Mouse (Mus musculus) CH12.LX (cell line): ENCODE data around the gene Cbx2. TPM values are rescaled to one million over a fixed set of nuclear protein-coding genes. Genes with fewer than 3 reads are reported as not detected.

Source experiments
- DNase-seq: peaks from one replicate; pipeline ENCODE4 v3.0.0-alpha.2; 2013; ENCODE audit errors: extremely low read depth
- H3K27ac ChIP-seq: 2 replicates; pipeline ENCODE4 v1.5.1; 2012; ENCODE audit warnings: low read depth, mild to moderate bottlenecking, control low read depth, moderate library complexity; ENCODE audit not compliant: insufficient read depth
- H3K27me3 ChIP-seq: replicated peaks from 2 replicates; pipeline ENCODE3; 2012; ENCODE audit warnings: inconsistent platforms
- H3K36me3 ChIP-seq, 2 experiments: replicated peaks in 1 of 2; 2 replicates each; pipeline versions ENCODE3 to v1.6.1; 2012; ENCODE audit warnings: inconsistent platforms in 1 of 2, low read length in 1 of 2, mild to moderate bottlenecking in 1 of 2, mixed read lengths in 1 of 2, moderate library complexity in 1 of 2; ENCODE audit not compliant: control insufficient read depth in 1 of 2, insufficient read depth in 1 of 2
- H3K4me1 ChIP-seq, 2 experiments: 2 replicates each; pipeline ENCODE4 v1.6.1; 2012; ENCODE audit warnings: inconsistent platforms in 1 of 2, moderate library complexity in 1 of 2; ENCODE audit not compliant: insufficient read depth in 2 of 2, control insufficient read depth in 1 of 2
- H3K4me2 ChIP-seq: 2 replicates; pipeline ENCODE4 v1.6.1; 2012; ENCODE audit warnings: low read depth, mild to moderate bottlenecking, control low read depth; ENCODE audit not compliant: poor library complexity, insufficient read depth, severe bottlenecking
- H3K4me3 ChIP-seq, 3 experiments: fragments of 150-350 bp in 1 of 3; sonication (generic) in 1 of 3; replicated peaks in 1 of 3; 2 replicates each; pipeline versions ENCODE3 to v1.5.1; 2011 to 2012; ENCODE audit warnings: low read depth in 2 of 3, low read length in 2 of 3, mild to moderate bottlenecking in 2 of 3, moderate library complexity in 2 of 3, control low read depth in 1 of 3, improper control_type of control experiment in 1 of 3, inconsistent platforms in 1 of 3, mixed read lengths in 1 of 3; ENCODE audit not compliant: poor library complexity in 1 of 3
- H3K79me2 ChIP-seq: replicated peaks from 2 replicates; pipeline ENCODE4 v1.6.1; 2012; ENCODE audit warnings: mild to moderate bottlenecking, moderate library complexity; ENCODE audit not compliant: control insufficient read depth, poor library complexity, insufficient read depth, severe bottlenecking; ENCODE audit errors: extremely low read depth
- H3K9ac ChIP-seq: 2 replicates; pipeline ENCODE4 v1.6.1; 2012; ENCODE audit warnings: low read depth, mild to moderate bottlenecking, control low read depth, moderate library complexity; ENCODE audit not compliant: insufficient read depth
- H3K9me3 ChIP-seq: replicated peaks from 2 replicates; pipeline ENCODE3; 2012; ENCODE audit warnings: low read length, inconsistent platforms, mixed read lengths
- BHLHE40 ChIP-seq: IDR thresholded peaks from 2 replicates; pipeline ENCODE4 v1.6.1; 2011; ENCODE audit warnings: mild to moderate bottlenecking, low read depth, low read length, improper control_type of control experiment
- CHD1 ChIP-seq: IDR thresholded peaks from 2 replicates; pipeline ENCODE4 v1.6.1; 2012; ENCODE audit warnings: low read depth, low read length, improper control_type of control experiment, inconsistent platforms
- CHD2 ChIP-seq: IDR thresholded peaks from 2 replicates; pipeline ENCODE4 v1.6.1; 2011; ENCODE audit warnings: low read length, improper control_type of control experiment
- E2F4 ChIP-seq: IDR thresholded peaks from 2 replicates; pipeline ENCODE4 v1.6.1; 2011; ENCODE audit warnings: low read depth, low read length, improper control_type of control experiment; ENCODE audit not compliant: insufficient replicate concordance
- EP300 ChIP-seq: IDR thresholded peaks from 2 replicates; pipeline ENCODE4 v1.6.1; 2011; ENCODE audit warnings: low read length, improper control_type of control experiment
- HCFC1 ChIP-seq: IDR thresholded peaks from 2 replicates; pipeline ENCODE4 v1.6.1; 2012; ENCODE audit warnings: low read depth, mild to moderate bottlenecking, inconsistent platforms, low read length, improper control_type of control experiment
- IRF4 ChIP-seq: IDR thresholded peaks from 2 replicates; pipeline ENCODE4 v1.6.1; 2014; ENCODE audit warnings: low read depth, mild to moderate bottlenecking, inconsistent platforms, low read length, improper control_type of control experiment
- JUN ChIP-seq: IDR thresholded peaks from 2 replicates; pipeline ENCODE4 v1.6.1; 2011; ENCODE audit warnings: low read depth, mild to moderate bottlenecking, low read length, improper control_type of control experiment, moderate library complexity; ENCODE audit not compliant: insufficient read depth
- JUND ChIP-seq: conservative IDR thresholded peaks from 2 replicates; pipeline ENCODE4 v1.6.1; 2011; ENCODE audit warnings: low read depth, low read length, improper control_type of control experiment
- KAT2A ChIP-seq: IDR thresholded peaks from 2 replicates; pipeline ENCODE4 v1.6.1; 2012; ENCODE audit warnings: low read length, improper control_type of control experiment, inconsistent platforms; ENCODE audit not compliant: insufficient replicate concordance
- MAX ChIP-seq: IDR thresholded peaks from 2 replicates; pipeline ENCODE4 v1.6.1; 2011; ENCODE audit warnings: low read length, improper control_type of control experiment
- MAZ ChIP-seq: IDR thresholded peaks from 2 replicates; pipeline ENCODE4 v1.6.1; 2012; ENCODE audit warnings: low read depth, mild to moderate bottlenecking, inconsistent platforms, low read length, improper control_type of control experiment, moderate library complexity
- MEF2A ChIP-seq: IDR thresholded peaks from 2 replicates; pipeline ENCODE4 v1.6.1; 2014; ENCODE audit warnings: low read depth, mild to moderate bottlenecking, inconsistent platforms, low read length, improper control_type of control experiment, borderline replicate concordance
- MXI1 ChIP-seq: IDR thresholded peaks from 2 replicates; pipeline ENCODE4 v1.6.1; 2011; ENCODE audit warnings: mild to moderate bottlenecking, low read depth, low read length, improper control_type of control experiment
- NELFE ChIP-seq: IDR thresholded peaks from 2 replicates; pipeline ENCODE4 v1.6.1; 2011; ENCODE audit warnings: low read depth, low read length, improper control_type of control experiment
- NRF1 ChIP-seq: IDR thresholded peaks from 2 replicates; pipeline ENCODE4 v1.6.1; 2014; ENCODE audit warnings: low read depth, mild to moderate bottlenecking, inconsistent platforms, low read length, improper control_type of control experiment, moderate library complexity
- PAX5 ChIP-seq: IDR thresholded peaks from 2 replicates; pipeline ENCODE4 v1.6.1; 2012; ENCODE audit warnings: low read length, inconsistent platforms, mixed read lengths
- POLR2A ChIP-seq: IDR thresholded peaks from 2 replicates; pipeline ENCODE4 v1.6.1; 2011; ENCODE audit warnings: low read depth, mild to moderate bottlenecking, improper control_type of control experiment, low read length
- RAD21 ChIP-seq: IDR thresholded peaks from 2 replicates; pipeline ENCODE4 v1.6.1; 2011; ENCODE audit warnings: low read depth, mild to moderate bottlenecking, low read length, improper control_type of control experiment, moderate library complexity
- RCOR1 ChIP-seq: conservative IDR thresholded peaks from 2 replicates; pipeline ENCODE4 v1.6.1; 2012; ENCODE audit warnings: low read depth, mild to moderate bottlenecking, inconsistent platforms, low read length, improper control_type of control experiment
- SIN3A ChIP-seq: IDR thresholded peaks from 2 replicates; pipeline ENCODE4 v1.6.1; 2012; ENCODE audit warnings: low read length, improper control_type of control experiment, inconsistent platforms
- TBP ChIP-seq: conservative IDR thresholded peaks from 2 replicates; pipeline ENCODE4 v1.6.1; 2011; ENCODE audit warnings: low read depth, low read length, improper control_type of control experiment
- TCF12 ChIP-seq: IDR thresholded peaks from 2 replicates; pipeline ENCODE4 v1.6.1; 2014; ENCODE audit warnings: low read depth, mild to moderate bottlenecking, inconsistent platforms, low read length, improper control_type of control experiment
- UBTF ChIP-seq: IDR thresholded peaks from 2 replicates; pipeline ENCODE4 v1.6.1; 2012; ENCODE audit warnings: low read depth, mild to moderate bottlenecking, inconsistent platforms, low read length, improper control_type of control experiment, moderate library complexity
- USF2 ChIP-seq: conservative IDR thresholded peaks from 2 replicates; pipeline ENCODE4 v1.6.1; 2011; ENCODE audit warnings: low read depth, low read length, improper control_type of control experiment
- ZC3H11A ChIP-seq: IDR thresholded peaks from 2 replicates; pipeline ENCODE4 v1.6.1; 2012; ENCODE audit warnings: low read depth, mild to moderate bottlenecking, inconsistent platforms, low read length, improper control_type of control experiment
- ZKSCAN1 ChIP-seq: IDR thresholded peaks from 2 replicates; pipeline ENCODE4 v1.6.1; 2012; ENCODE audit warnings: low read depth, inconsistent platforms, low read length, improper control_type of control experiment, borderline replicate concordance
- ZMIZ1 ChIP-seq: IDR thresholded peaks from 2 replicates; pipeline ENCODE4 v1.6.1; 2012; ENCODE audit warnings: low read depth, mild to moderate bottlenecking, inconsistent platforms, low read length, improper control_type of control experiment
- ZNF384 ChIP-seq: IDR thresholded peaks from 2 replicates; pipeline ENCODE4 v1.6.1; 2012; ENCODE audit warnings: low read depth, low read length, improper control_type of control experiment, inconsistent platforms
- dilution Hi-C: fragments of 300-500 bp; cut with MboI; formaldehyde crosslinking; loops from 2 replicates; pipeline ENCODE4 v1.14.3; 2020; ENCODE audit warnings: low sequenced_read_pairs; ENCODE audit not compliant: extremely low pct_unique_long_range_greater_than_20kb, extremely low pct_ligation_motif_present
- in situ Hi-C: fragments of 300-500 bp; cut with MboI; formaldehyde crosslinking; loops from 3 replicates; pipeline ENCODE4 v1.14.3; 2019; ENCODE audit warnings: low sequenced_read_pairs, low pct_ligation_motif_present, low pct_unique_long_range_greater_than_20kb, mixed read lengths
- polyA plus RNA-seq: library from polyadenylated mRNA; unstranded; fragments of >175 nt; gene quantifications from 2 replicates; pipeline ENCODE4 v1.2.1, GENCODE M21; 2012; ENCODE audit warnings: low read depth; ENCODE audit not compliant: insufficient read length
- total RNA-seq, 2 experiments: library from RNA; depleted of rRNA; stranded (reverse); fragments of 300-350 nt in 1 of 2; fragments of >200 nt in 1 of 2; gene quantifications; 2 replicates each; pipeline ENCODE4 v1.2.3; 2012 to 2014

The Cbx2 gene
- total and polyA plus RNA-seq, 3 experiments, result 2.8 to 15.5 (median 3.9) TPM

- DNase-seq, result no peak
- H3K79me2 ChIP-seq, result no peaks in the 10 kb centered on the region; the same call in none of the 2 replicates
- peak overlapping the region; percentile 66 to 88 (median 67) for H3K4me3 ChIP-seq
- peaks cover 6% of the 10 kb centered on the region for H3K9me3 ChIP-seq
- in situ Hi-C loops (no loop called here), dilution Hi-C loops (no loop called here)
- H3K9ac ChIP-seq, result peak overlapping the region; percentile 68
- H3K4me1 ChIP-seq, result peaks cover 5 to 40% of the 10 kb centered on the region in 2 experiments
- H3K27me3 ChIP-seq, result peaks cover 50% of the 10 kb centered on the region
- H3K36me3 ChIP-seq, result peaks cover 15 to 27% of the 10 kb centered on the region in 2 experiments
- peak overlapping the region; percentile 94 for H3K4me2 ChIP-seq
- peak overlapping the region; percentile 17; the same call in 1 of the 2 replicates for H3K27ac ChIP-seq
- TF ChIP-seq UBTF (no peak), CHD1 (no peak), MXI1 (peak; percentile 39; the same call in 1 of the 2 replicates), MAZ (no peak), JUND (no peak), MAX (no peak)
Measured at GRCm38 (mm10) chr11:119041325-119041716, 18.6 kb downstream of the Cbx2 start.

GRCm38 (mm10) chr11:119041750-119042465, 19.1 kb downstream of the Cbx2 start:
- in situ Hi-C loops, result no loop called here
- no peak for DNase-seq
- H3K4me3 ChIP-seq, result peak overlapping the region; percentile 66 to 88 (median 67)
- peak; percentile 33; the same call in 1 of the 2 replicates for TF ChIP-seq SIN3A
- TF ChIP-seq NRF1, result no peak
- TF ChIP-seq NELFE, result peak; percentile 69
- TF ChIP-seq PAX5, result no peak
- TF ChIP-seq HCFC1, result no peak; the same call in 1 of the 2 replicates
- no peak for TF ChIP-seq MXI1
- peak; percentile 50; the same call in 1 of the 2 replicates for TF ChIP-seq MAX
- TF ChIP-seq BHLHE40, result no peak
- no peak for TF ChIP-seq ZNF384
- no peak for TF ChIP-seq UBTF
- TF ChIP-seq E2F4, result no peak
- peak; percentile 69 for TF ChIP-seq TCF12
- peak; percentile 51; the same call in 1 of the 2 replicates for TF ChIP-seq ZMIZ1
- peak; percentile 43; the same call in 1 of the 2 replicates for TF ChIP-seq POLR2A
- no peak for TF ChIP-seq JUN
- 0 out of 2 replicates have a peak, but pooled peaks have one; percentile 63 for TF ChIP-seq IRF4
- TF ChIP-seq ZKSCAN1, result no peak
- 0 out of 2 replicates have a peak, but pooled peaks have one; percentile 41 for TF ChIP-seq CHD1
- peak; percentile 57; the same call in 1 of the 2 replicates for TF ChIP-seq CHD2
- TF ChIP-seq MEF2A, result 0 out of 2 replicates have a peak, but pooled peaks have one; percentile 20
- no peak for TF ChIP-seq TBP
- TF ChIP-seq JUND, result no peak
- no peak for TF ChIP-seq ZC3H11A
- peak; percentile 17; the same call in 1 of the 2 replicates for TF ChIP-seq EP300
- TF ChIP-seq RCOR1, result no peak; the same call in 1 of the 2 replicates
- no peak for TF ChIP-seq RAD21
- no peak for TF ChIP-seq USF2
- 0 out of 2 replicates have a peak, but pooled peaks have one; percentile 23 for TF ChIP-seq KAT2A

More at GRCm38 (mm10) chr11:119041750-119042465, 19.1 kb downstream of the Cbx2 start:
- H3K27me3 ChIP-seq, result peaks cover 55% of the 10 kb centered on the region
- no peaks in the 10 kb centered on the region; the same call in none of the 2 replicates for H3K79me2 ChIP-seq
- H3K36me3 ChIP-seq, result peaks cover 15 to 27% of the 10 kb centered on the region in 2 experiments
- H3K27ac ChIP-seq, result no peak overlapping the region
- H3K4me2 ChIP-seq, result peak overlapping the region; percentile 94
- H3K4me1 ChIP-seq, result peaks cover 11 to 45% of the 10 kb centered on the region in 2 experiments
- H3K9me3 ChIP-seq, result peaks cover 9% of the 10 kb centered on the region
- dilution Hi-C loops, result no loop called here
- H3K9ac ChIP-seq, result peak overlapping the region; percentile 68
